Mouse (Mus musculus) stomach, postnatal 0 days (tissue): ENCODE results near the gene Dhx37.
A peak's percentile ranks its signal among the peaks of the same experiment; 100 is the strongest.

Experiments used
- CTCF ChIP-seq: IDR thresholded peaks from 2 replicates; pipeline ENCODE4 v1.5.1; 2016; ENCODE audit warnings: antibody characterized with exemption, low read depth, mild to moderate bottlenecking, moderate library complexity
- EP300 ChIP-seq: optimal IDR thresholded peaks from 2 replicates; pipeline ENCODE3; 2016; ENCODE audit warnings: antibody characterized with exemption

- TF ChIP-seq CTCF (peak; percentile 60), EP300 (no peak)
Measured at GRCm38 (mm10) chr5:125378919-125379318, 55.0 kb downstream of the Dhx37 start.
